8 mouse cellular contexts compared by ENCODE assay signal in the genomic region with DNA sequence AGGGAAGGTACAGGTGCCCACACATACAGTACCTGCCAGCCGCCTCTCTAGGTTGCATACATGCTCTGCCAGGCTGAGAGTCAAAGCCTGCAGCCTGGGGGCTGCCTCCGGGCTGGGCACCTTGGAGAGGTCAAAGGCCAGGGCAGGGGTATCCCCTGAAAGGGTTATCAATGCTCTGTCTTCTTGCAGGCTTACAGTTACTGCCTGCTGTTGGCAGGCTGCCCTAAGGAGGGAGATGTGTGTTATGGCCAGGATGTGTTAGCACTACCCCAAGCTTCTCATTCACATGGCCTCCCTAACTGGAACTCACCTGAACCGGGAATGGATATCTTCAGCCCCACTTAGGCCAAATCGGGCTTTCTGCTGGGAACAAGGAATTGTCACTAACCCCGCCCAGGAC. TPM values are rescaled to one million over a fixed set of nuclear protein-coding genes. Genes with fewer than 3 reads are reported as not detected.
A peak's percentile ranks its signal among the peaks of the same experiment; 100 is the strongest.
DNase-seq lines count a peak whose midpoint lies in the region; ATAC-seq and TF ChIP-seq lines count a peak whose summit lies in the region.

No protein-coding gene starts in this region.

- peak overlapping the region; percentile 92 for H3K4me3 ChIP-seq in heart, adult 2 months
- peak overlapping the region; percentile 48 for H3K4me3 ChIP-seq in embryonic facial prominence, embryonic 11.5 days (ENCODE audit: low read depth, low read length)
- H3K4me3 ChIP-seq in hindbrain, embryonic 15.5 days, result peak overlapping the region; percentile 74
- H3K4me3 ChIP-seq in liver, embryonic 15.5 days (replicated peaks), result peak overlapping the region; percentile 72
- H3K4me3 ChIP-seq in stomach, postnatal 0 days (ENCODE audit: low read depth, low read length), result peak overlapping the region; percentile 67

- no peak for TF ChIP-seq EP300 in heart, adult 2 months (IDR thresholded peaks at IDR 0.05; ENCODE audit: insufficient read depth, low read depth, low read length)
- no peak for TF ChIP-seq EP300 in stomach, postnatal 0 days (optimal IDR thresholded peaks at IDR 0.05)

- 29% methylated on average over 5 of the region's 5 CpGs for whole genome bisulfite sequencing in heart, adult 2 months
- 35% methylated on average over 5 of the region's 5 CpGs for WGBS in embryonic facial prominence, embryonic 11.5 days
- WGBS in hindbrain, embryonic 15.5 days, result 37% methylated on average over 5 of the region's 5 CpGs
- 31% methylated on average over 5 of the region's 5 CpGs for WGBS in liver, embryonic 15.5 days (ENCODE audit: insufficient replicate concordance)
- 27% methylated on average over 5 of the region's 5 CpGs for WGBS in stomach, postnatal 0 days

- peak overlapping the region; percentile 95 for H3K27ac ChIP-seq in heart, adult 2 months
- no peak overlapping the region for H3K27ac ChIP-seq in embryonic facial prominence, embryonic 11.5 days (replicated peaks; ENCODE audit: low read depth, low read length)
- peak overlapping the region; percentile 95 for H3K27ac ChIP-seq in hindbrain, embryonic 15.5 days (replicated peaks)
- peak overlapping the region; percentile 91 for H3K27ac ChIP-seq in liver, embryonic 15.5 days (replicated peaks)
- peak overlapping the region; percentile 93 for H3K27ac ChIP-seq in stomach, postnatal 0 days (replicated peaks)

- ATAC-seq in embryonic facial prominence, embryonic 11.5 days (replicated peaks; ENCODE audit: insufficient number of reproducible peaks, low FRiP score, low TSS enrichment, low read depth), result 0 out of 2 replicates have a peak, but pooled peaks have one; percentile 2
- peak; percentile 25 for ATAC-seq in hindbrain, embryonic 15.5 days (ENCODE audit: low FRiP score, low read depth)
- no peak for ATAC-seq in liver, embryonic 15.5 days (ENCODE audit: insufficient read depth)
- peak; percentile 2; the same call in 1 of the 2 replicates for ATAC-seq in stomach, postnatal 0 days (ENCODE audit: low FRiP score, low TSS enrichment)

- no peak for TF ChIP-seq POLR2A in heart, adult 2 months (IDR thresholded peaks at IDR 0.05; ENCODE audit: insufficient read depth, low read depth, low read length)

- H3K4me1 ChIP-seq in heart, adult 2 months (ENCODE audit: control insufficient read depth, insufficient read depth, low read length), result peaks cover 8% of the 10 kb centered on the region
- H3K4me1 ChIP-seq in embryonic facial prominence, embryonic 11.5 days (ENCODE audit: control insufficient read depth, insufficient read depth, low read length), result no peaks in the 10 kb centered on the region
- H3K4me1 ChIP-seq in hindbrain, embryonic 15.5 days (replicated peaks), result peaks cover 25% of the 10 kb centered on the region
- peaks cover 39% of the 10 kb centered on the region for H3K4me1 ChIP-seq in liver, embryonic 15.5 days (replicated peaks)
- peaks cover 11% of the 10 kb centered on the region for H3K4me1 ChIP-seq in stomach, postnatal 0 days (replicated peaks; ENCODE audit: control insufficient read depth, insufficient read depth)

- no peak for DNase-seq in heart, adult 2 months
- DNase-seq in heart, adult 8-10 months (ENCODE audit: low spot score), result no peak
- DNase-seq in 3T3-L1 (ENCODE audit: low read depth, low spot score), result peak; percentile 47
- DNase-seq in embryonic facial prominence, embryonic 11.5 days (ENCODE audit: low spot score), result no peak
- no peak for DNase-seq in stomach, postnatal 0 days (ENCODE audit: low spot score)
- DNase-seq in layer of hippocampus, adult 18-20 months (ENCODE audit: low spot score in 2 of 2), result no peak

- peak overlapping the region; percentile 88 for H3K9ac ChIP-seq in heart, adult 2 months (ENCODE audit: low read depth, low read length)
- peak overlapping the region; percentile 66 for H3K9ac ChIP-seq in embryonic facial prominence, embryonic 11.5 days (replicated peaks; ENCODE audit: low read length)
- H3K9ac ChIP-seq in hindbrain, embryonic 15.5 days, result peak overlapping the region; percentile 82
- peak overlapping the region; percentile 71 for H3K9ac ChIP-seq in liver, embryonic 15.5 days
- peak overlapping the region; percentile 76 for H3K9ac ChIP-seq in stomach, postnatal 0 days (ENCODE audit: low read length)

- no peak for TF ChIP-seq CTCF in heart, adult 2 months (IDR thresholded peaks at IDR 0.05)
- TF ChIP-seq CTCF in stomach, postnatal 0 days (IDR thresholded peaks at IDR 0.05; ENCODE audit: low read depth), result no peak

- H3K79me2 ChIP-seq in heart, adult 2 months (replicated peaks; ENCODE audit: control insufficient read depth, insufficient read depth, low read length), result no peaks in the 10 kb centered on the region

- intact Hi-C loops in heart, adult 2 months (cut with DNase I), result loop anchor here (2.0 kb wide), 1 partner anchor 29 kb away; no protein-coding TSS in a partner anchor

- no peaks in the 10 kb centered on the region for H3K27me3 ChIP-seq in heart, adult 2 months (ENCODE audit: control insufficient read depth, insufficient read depth, low read length)
- H3K27me3 ChIP-seq in embryonic facial prominence, embryonic 11.5 days (ENCODE audit: control insufficient read depth, insufficient read depth, low read length), result no peaks in the 10 kb centered on the region
- H3K27me3 ChIP-seq in hindbrain, embryonic 15.5 days, result no peaks in the 10 kb centered on the region
- no peaks in the 10 kb centered on the region for H3K27me3 ChIP-seq in liver, embryonic 15.5 days
- H3K27me3 ChIP-seq in stomach, postnatal 0 days (ENCODE audit: control insufficient read depth, insufficient read depth, low read length), result no peaks in the 10 kb centered on the region

- H3K9me3 ChIP-seq in embryonic facial prominence, embryonic 11.5 days (replicated peaks; ENCODE audit: control insufficient read depth, low read length), result no peaks in the 10 kb centered on the region
- no peaks in the 10 kb centered on the region for H3K9me3 ChIP-seq in hindbrain, embryonic 15.5 days
- H3K9me3 ChIP-seq in liver, embryonic 15.5 days (replicated peaks), result no peaks in the 10 kb centered on the region
- H3K9me3 ChIP-seq in stomach, postnatal 0 days (ENCODE audit: control insufficient read depth, low read length), result no peaks in the 10 kb centered on the region

- H3K4me2 ChIP-seq in embryonic facial prominence, embryonic 11.5 days (ENCODE audit: low read depth, low read length), result peak overlapping the region; percentile 67
- peak overlapping the region; percentile 87 for H3K4me2 ChIP-seq in hindbrain, embryonic 15.5 days
- peak overlapping the region; percentile 96 for H3K4me2 ChIP-seq in liver, embryonic 15.5 days
- peak overlapping the region; percentile 81 for H3K4me2 ChIP-seq in stomach, postnatal 0 days (replicated peaks; ENCODE audit: low read depth)

- H3K36me3 ChIP-seq in heart, adult 2 months (ENCODE audit: control insufficient read depth, insufficient read depth, low read length), result no peaks in the 10 kb centered on the region
- H3K36me3 ChIP-seq in embryonic facial prominence, embryonic 11.5 days (replicated peaks; ENCODE audit: control insufficient read depth, insufficient read depth, low read depth, low read length), result no peaks in the 10 kb centered on the region; the same call in 1 of the 2 replicates
- H3K36me3 ChIP-seq in hindbrain, embryonic 15.5 days, result peaks cover 7% of the 10 kb centered on the region; the same call in 1 of the 2 replicates
- H3K36me3 ChIP-seq in liver, embryonic 15.5 days (replicated peaks), result peaks cover 3% of the 10 kb centered on the region; the same call in 1 of the 2 replicates
- H3K36me3 ChIP-seq in stomach, postnatal 0 days (ENCODE audit: control insufficient read depth, insufficient read depth, low read length), result peaks cover 3% of the 10 kb centered on the region; the same call in 1 of the 2 replicates

RNA-seq across cellular contexts. Expression of a gene that starts 0.8 kb away (rescaled TPM):
- 10 to 100 TPM; 17.7 to 20.6 TPM for total RNA-seq in heart, adult 2 months (2021)
- 32.8 and 36.8 TPM in 2 replicates for polyA plus RNA-seq in heart, adult 2 months (2012; rRNA removed)
- 10 to 100 TPM; 21.4 to 30.7 (median 23.3) TPM for total RNA-seq in heart, adult 8-10 months (2022)
- polyA plus RNA-seq in embryonic facial prominence, embryonic 11.5 days (2014; fragmentation: Nextera tagmentation; extraction: Ambion mirVana), result 12.4 and 14.3 TPM in 2 replicates
- polyA plus RNA-seq in hindbrain, embryonic 15.5 days (2015; fragmentation: Nextera tagmentation; extraction: Ambion mirVana), result 109 and 119 TPM in 2 replicates
- 8.3 and 10.6 TPM in 2 replicates for polyA plus RNA-seq in liver, embryonic 15.5 days (2015; fragmentation: Nextera tagmentation; extraction: Ambion mirVana)
- polyA plus RNA-seq in stomach, postnatal 0 days (2015; fragmentation: Nextera tagmentation; extraction: Ambion mirVana), result 51.7 and 59.7 TPM in 2 replicates
- 10 to 100 TPM; 56.7 to 61.3 TPM for total RNA-seq in layer of hippocampus, adult 18-20 months (2021)

RNA-seq across cellular contexts. Expression of a gene that starts 3.5 kb away (rescaled TPM):
- 1 to 10 TPM; 1.4 to 1.8 TPM for total RNA-seq in heart, adult 2 months (2021)
- 4.8 and 7.4 TPM in 2 replicates for polyA plus RNA-seq in heart, adult 2 months (2012; rRNA removed)
- total RNA-seq in heart, adult 8-10 months (2022), result 1 to 10 TPM; 1.3 to 3.6 (median 2.3) TPM
- polyA plus RNA-seq in embryonic facial prominence, embryonic 11.5 days (2014; fragmentation: Nextera tagmentation; extraction: Ambion mirVana), result 0.71 TPM in 1 of 2 replicates, not detected in the other
- polyA plus RNA-seq in hindbrain, embryonic 15.5 days (2015; fragmentation: Nextera tagmentation; extraction: Ambion mirVana), result 3.7 and 4.3 TPM in 2 replicates
- polyA plus RNA-seq in liver, embryonic 15.5 days (2015; fragmentation: Nextera tagmentation; extraction: Ambion mirVana), result 0.38 and 1.0 TPM in 2 replicates
- polyA plus RNA-seq in stomach, postnatal 0 days (2015; fragmentation: Nextera tagmentation; extraction: Ambion mirVana), result 246 and 272 TPM in 2 replicates
- 1 to 10 TPM in 1 of 2 experiments, under 1 TPM in 1; 0.66 to 1.0 TPM for total RNA-seq in layer of hippocampus, adult 18-20 months (2021)

RNA-seq across cellular contexts. Expression of a gene that starts 9.7 kb away (rescaled TPM):
- 100 to 1,000 TPM; 472 to 774 TPM for total RNA-seq in heart, adult 2 months (2021)
- 198 and 795 TPM in 2 replicates for polyA plus RNA-seq in heart, adult 2 months (2012; rRNA removed)
- 1,000 to 10,000 TPM in 1 of 4 experiments, 100 to 1,000 TPM in 3; 350 to 1,004 (median 621) TPM for total RNA-seq in heart, adult 8-10 months (2022)
- 0.26 and 0.28 TPM in 2 replicates for polyA plus RNA-seq in embryonic facial prominence, embryonic 11.5 days (2014; fragmentation: Nextera tagmentation; extraction: Ambion mirVana)
- 647 and 983 TPM in 2 replicates for polyA plus RNA-seq in hindbrain, embryonic 15.5 days (2015; fragmentation: Nextera tagmentation; extraction: Ambion mirVana)
- polyA plus RNA-seq in liver, embryonic 15.5 days (2015; fragmentation: Nextera tagmentation; extraction: Ambion mirVana), result 0.23 and 0.38 TPM in 2 replicates
- polyA plus RNA-seq in stomach, postnatal 0 days (2015; fragmentation: Nextera tagmentation; extraction: Ambion mirVana), result 4.7 and 5.2 TPM in 2 replicates
- 100 to 1,000 TPM; 572 to 608 TPM for total RNA-seq in layer of hippocampus, adult 18-20 months (2021)

RNA-seq across cellular contexts. Expression of a gene that starts 31.6 kb away (rescaled TPM):
- total RNA-seq in heart, adult 2 months (2021), result 10 to 100 TPM; 36.1 to 41.1 TPM
- 43.4 and 44.2 TPM in 2 replicates for polyA plus RNA-seq in heart, adult 2 months (2012; rRNA removed)
- 10 to 100 TPM; 42.5 to 47.2 (median 45.2) TPM for total RNA-seq in heart, adult 8-10 months (2022)
- 2.2 TPM in 2 replicates for polyA plus RNA-seq in embryonic facial prominence, embryonic 11.5 days (2014; fragmentation: Nextera tagmentation; extraction: Ambion mirVana)
- 15.0 and 15.1 TPM in 2 replicates for polyA plus RNA-seq in hindbrain, embryonic 15.5 days (2015; fragmentation: Nextera tagmentation; extraction: Ambion mirVana)
- 1.2 and 1.3 TPM in 2 replicates for polyA plus RNA-seq in liver, embryonic 15.5 days (2015; fragmentation: Nextera tagmentation; extraction: Ambion mirVana)
- polyA plus RNA-seq in stomach, postnatal 0 days (2015; fragmentation: Nextera tagmentation; extraction: Ambion mirVana), result 1.7 and 2.6 TPM in 2 replicates
- total RNA-seq in layer of hippocampus, adult 18-20 months (2021), result 100 to 1,000 TPM; 173 to 176 TPM

RNA-seq across cellular contexts. Expression of a gene that starts 33.6 kb away (rescaled TPM):
- total RNA-seq in heart, adult 2 months (2021), result not detected
- polyA plus RNA-seq in heart, adult 2 months (2012; rRNA removed), result not detected in 2 replicates
- total RNA-seq in heart, adult 8-10 months (2022), result not detected
- polyA plus RNA-seq in embryonic facial prominence, embryonic 11.5 days (2014; fragmentation: Nextera tagmentation; extraction: Ambion mirVana), result not detected in 2 replicates
- polyA plus RNA-seq in hindbrain, embryonic 15.5 days (2015; fragmentation: Nextera tagmentation; extraction: Ambion mirVana), result not detected in 2 replicates
- not detected in 2 replicates for polyA plus RNA-seq in liver, embryonic 15.5 days (2015; fragmentation: Nextera tagmentation; extraction: Ambion mirVana)
- not detected in 2 replicates for polyA plus RNA-seq in stomach, postnatal 0 days (2015; fragmentation: Nextera tagmentation; extraction: Ambion mirVana)
- not detected for total RNA-seq in layer of hippocampus, adult 18-20 months (2021)

Comparison
In these comparisons a context has a peak if more than half of its experiments do, and no peak if none do; other contexts are left out.
1. RNA of a gene that starts 3.5 kb away (polyA plus RNA-seq): 246 to 272 TPM in stomach, postnatal 0 days; 4.8 to 7.4 TPM in heart, adult 2 months, 3.7 to 4.3 TPM in hindbrain, embryonic 15.5 days, 0.38 to 1.0 TPM in liver, embryonic 15.5 days and 0.71 TPM in embryonic facial prominence, embryonic 11.5 days; every median in the first group is over 10 times any median in the second.
2. RNA of a gene that starts 9.7 kb away (polyA plus RNA-seq): 198 to 795 TPM in heart, adult 2 months and 647 to 983 TPM in hindbrain, embryonic 15.5 days; 4.7 to 5.2 TPM in stomach, postnatal 0 days, 0.23 to 0.38 TPM in liver, embryonic 15.5 days and 0.26 to 0.28 TPM in embryonic facial prominence, embryonic 11.5 days; every median in the first group is over 10 times any median in the second.
3. Peak in every context shown above with its lines, with median percentiles within 50 percentile points of each other: H3K4me3 ChIP-seq, H3K9ac ChIP-seq and H3K4me2 ChIP-seq.